Mouse (Mus musculus): ENCODE results near the gene Gzf1.

Gzf1 gene

GRCm38 (mm10) chr2:148680775-148681291 lies at the start of gene Gzf1:
Gene Gzf1, plus strand, starts transcription at chr2:148681023.
- DNase-seq (ENCODE audit: low spot score) = peak; percentile 97

- DNase-seq (ENCODE audit: low spot score) = no peak
Observed at GRCm38 (mm10) chr2:148631602-148632001, 49.2 kb upstream of the Gzf1 start.

DNA sequence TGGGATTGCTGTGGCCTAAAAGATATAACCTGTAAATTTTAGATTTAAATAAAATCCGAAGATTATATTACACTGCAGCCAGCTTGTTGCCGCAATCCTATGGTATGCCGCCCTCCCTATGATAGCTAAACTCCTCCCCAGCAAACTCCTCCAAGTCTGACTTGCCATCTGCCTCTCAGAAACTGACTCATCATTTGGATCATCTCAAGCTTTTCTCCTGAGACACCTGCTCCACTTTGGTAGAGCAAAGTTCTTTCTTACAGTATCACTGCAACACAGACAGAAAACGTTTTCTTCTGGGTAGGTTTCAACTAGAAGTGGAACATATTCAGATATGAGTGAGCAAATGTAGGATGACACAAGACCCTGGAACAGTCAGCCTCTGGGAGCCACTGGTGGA lies 46.4 kb upstream of the Gzf1 start:
- DNase-seq (ENCODE audit: low spot score) = no peak

DNA sequence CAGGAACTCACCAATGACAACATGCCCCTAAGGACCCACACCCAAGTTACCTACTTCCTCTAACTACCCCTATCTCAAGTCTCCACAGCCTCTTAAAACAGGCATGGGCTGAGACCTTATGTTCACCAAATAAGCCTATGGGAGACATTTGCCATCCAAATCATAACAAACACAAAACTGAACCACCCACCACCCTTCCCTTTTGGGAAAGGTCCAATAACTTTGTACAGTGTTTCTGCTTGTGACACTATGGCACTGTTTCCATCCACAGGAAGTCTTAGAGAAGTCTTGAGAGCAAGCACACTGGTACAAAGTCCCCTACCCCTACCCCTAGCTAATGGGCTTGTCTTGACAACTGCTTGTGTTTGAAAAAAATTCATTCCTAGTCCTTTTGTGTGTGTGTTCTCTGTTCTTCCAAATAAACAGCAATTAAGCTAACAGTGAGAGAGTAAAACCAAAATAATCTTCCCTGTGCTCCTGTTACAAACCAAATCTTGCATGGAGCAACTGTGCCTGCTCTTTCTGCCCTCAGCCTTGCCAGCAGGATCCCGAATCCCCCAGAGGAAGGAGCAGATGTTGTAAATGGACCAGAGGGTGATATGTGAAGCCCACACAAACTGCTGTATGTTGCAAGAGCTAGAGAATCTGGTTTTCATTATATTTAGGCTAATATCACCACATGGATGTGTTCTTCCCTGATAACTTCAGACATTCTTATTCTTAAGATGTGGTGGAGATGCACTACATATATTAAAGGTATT lies 38.0 kb upstream of the Gzf1 start:
- no peak for DNase-seq (ENCODE audit: low spot score)

DNA sequence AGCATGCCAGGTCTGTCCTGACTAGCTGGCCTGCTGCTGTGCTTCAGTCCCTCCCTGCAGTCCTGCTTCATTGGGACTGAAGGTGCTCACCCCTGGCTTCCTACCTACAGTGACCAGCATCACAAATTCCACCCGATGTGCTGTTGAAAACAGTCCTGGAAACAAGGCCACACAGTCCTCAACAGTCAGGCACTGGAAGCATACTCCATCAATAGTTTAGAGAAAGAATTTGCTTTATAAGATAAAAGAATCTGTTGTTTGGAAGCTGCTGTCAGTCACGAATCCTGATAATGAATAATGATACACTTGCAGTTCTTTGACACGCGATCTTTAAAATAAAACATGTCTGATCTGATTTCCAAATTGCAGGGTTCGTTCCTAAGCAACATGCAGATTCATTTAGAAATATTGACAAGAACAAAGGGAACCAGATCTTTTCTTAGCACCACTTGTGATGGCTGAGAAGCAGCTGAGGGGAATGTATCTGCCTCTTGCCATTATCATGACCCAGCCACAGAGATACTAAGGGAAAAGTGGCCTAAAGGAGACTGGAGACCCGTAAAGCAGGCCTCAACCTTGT lies 36.3 kb upstream of the Gzf1 start:
- DNase-seq (ENCODE audit: low spot score) = no peak

DNA sequence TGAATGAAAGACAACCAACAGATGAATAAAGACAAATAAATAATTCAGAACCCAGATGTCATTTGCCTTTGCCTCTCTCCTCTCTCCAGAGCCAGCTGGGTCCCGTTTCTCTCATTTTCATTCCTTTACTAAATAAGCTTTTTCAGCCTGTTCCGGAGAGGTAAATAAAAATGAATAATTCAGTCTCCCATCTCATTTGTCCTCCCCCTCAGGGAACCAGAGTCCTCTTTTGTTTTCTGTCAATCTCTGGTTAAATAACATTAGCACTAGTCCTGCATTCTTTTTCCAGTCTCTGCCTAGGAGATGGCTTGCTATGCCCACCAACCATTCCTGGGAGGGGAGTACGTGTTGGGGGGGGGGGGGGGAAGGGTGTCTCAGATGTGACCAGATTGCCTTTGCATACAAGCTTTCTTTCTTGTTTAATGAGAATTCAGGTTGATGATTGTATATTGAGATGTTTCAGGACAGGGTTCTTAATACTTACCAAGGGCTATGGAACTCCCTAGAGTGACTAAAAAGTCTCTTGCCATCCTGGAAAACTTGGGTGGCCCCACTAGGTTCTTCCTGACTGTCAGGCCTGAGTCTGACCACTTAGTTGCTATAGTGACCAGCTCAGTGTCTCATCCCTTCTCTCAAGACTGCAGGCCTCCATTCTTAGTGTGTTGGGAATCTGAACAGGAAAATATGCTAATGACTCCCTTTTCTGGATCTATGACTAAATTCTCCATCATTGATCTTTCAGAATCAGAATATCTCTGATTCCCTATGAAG lies 30.1 kb upstream of the Gzf1 start:
- no peak for DNase-seq (ENCODE audit: low spot score)

GRCm38 (mm10) chr2:148654961-148655360 lies 25.9 kb upstream of the Gzf1 start:
- DNase-seq (ENCODE audit: low spot score) = peak; percentile 38

DNA sequence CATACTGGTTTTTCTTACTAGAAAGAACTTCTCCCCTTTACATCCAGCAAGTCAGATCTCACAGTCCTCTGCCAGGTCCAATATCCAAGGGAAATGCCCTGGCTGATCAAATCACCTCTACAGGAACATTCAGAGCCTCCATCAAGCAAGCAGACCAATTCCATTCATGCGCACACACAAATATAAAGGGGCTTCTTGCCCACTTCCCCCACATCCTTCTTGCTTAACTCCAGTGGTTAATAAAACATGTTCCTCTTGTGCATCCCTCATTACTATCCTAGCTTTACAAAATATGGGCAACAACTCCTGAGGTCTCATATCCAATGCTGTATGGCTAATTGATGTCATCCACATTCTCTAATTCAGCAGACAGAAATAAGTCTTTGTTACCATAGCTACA lies 17.4 kb upstream of the Gzf1 start:
- DNase-seq (ENCODE audit: low spot score) = no peak

- peak; percentile 99 for DNase-seq (ENCODE audit: low spot score)
Observed at GRCm38 (mm10) chr2:148672199-148673096, 8.4 kb upstream of the Gzf1 start, which contains the start of gene Nxt1. Gene Nxt1, plus strand, starts transcription at chr2:148672601.

DNA sequence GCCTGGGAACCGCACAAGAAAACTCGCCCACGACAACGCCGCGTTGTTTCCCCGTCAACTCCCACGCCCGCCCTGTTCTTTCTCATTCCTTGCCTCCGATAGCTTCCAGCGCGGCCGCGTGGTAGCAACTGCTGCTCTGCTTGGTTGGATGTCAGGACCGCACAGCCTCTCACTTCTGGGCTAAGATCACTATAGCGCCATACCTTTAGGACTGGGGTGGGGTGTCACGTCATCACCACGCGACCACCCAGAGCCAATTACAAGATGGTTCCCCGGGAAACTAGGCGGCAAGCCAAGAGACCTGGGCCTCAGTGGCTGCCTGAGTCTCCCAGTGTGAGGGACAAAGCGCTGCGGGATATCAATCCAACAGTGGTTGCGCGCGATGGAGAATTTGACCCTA lies 3.0 kb upstream of the Gzf1 start:
- no peak for DNase-seq (ENCODE audit: low spot score)

DNA sequence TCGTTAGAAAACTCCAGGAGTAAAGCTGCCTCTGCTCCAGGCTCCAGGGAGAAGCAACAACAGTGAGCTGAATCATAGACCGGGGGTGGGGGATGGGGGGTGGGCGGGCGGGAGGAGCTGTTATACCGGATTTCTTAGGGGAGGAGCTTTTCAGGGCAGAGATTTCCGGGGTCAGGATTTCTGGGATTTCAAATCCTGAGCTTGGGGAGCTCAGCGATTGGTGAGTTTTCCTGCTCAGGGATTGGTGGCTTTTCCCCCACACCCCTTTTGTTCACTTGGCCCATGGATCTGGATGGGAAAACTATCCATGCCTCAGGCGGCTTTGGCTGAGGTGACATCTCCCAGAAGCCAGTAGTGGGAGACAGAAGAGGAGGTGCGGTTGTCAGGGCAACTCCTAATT lies 1.5 kb upstream of the Gzf1 start:
- DNase-seq (ENCODE audit: low spot score) = no peak

DNA sequence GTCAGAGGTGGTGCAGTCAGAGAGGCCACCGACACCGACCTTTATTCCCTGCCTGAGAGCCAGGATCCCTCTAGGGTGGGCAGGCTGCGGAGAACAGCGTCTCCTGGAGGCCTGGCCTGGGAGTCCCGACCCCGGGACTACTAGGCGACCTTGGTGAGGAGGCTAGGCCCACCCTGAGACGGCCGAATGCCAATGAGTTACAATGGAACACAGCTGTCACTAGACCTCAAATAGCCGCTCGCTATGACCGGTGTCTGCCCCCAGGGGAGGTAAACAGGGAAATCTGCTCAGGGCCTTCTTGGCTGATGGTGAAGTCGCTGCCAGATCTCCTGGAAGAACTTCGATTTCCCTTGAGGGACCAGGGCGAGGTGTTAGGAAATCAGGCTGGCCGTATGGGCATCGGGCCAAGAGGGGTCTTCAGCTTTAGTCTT lies 653 bp downstream of the Gzf1 start:
- peak; percentile 41 for DNase-seq (ENCODE audit: low spot score)

- no peak for DNase-seq (ENCODE audit: low spot score)
Observed at GRCm38 (mm10) chr2:148683031-148683430, 2.2 kb downstream of the Gzf1 start.

DNA sequence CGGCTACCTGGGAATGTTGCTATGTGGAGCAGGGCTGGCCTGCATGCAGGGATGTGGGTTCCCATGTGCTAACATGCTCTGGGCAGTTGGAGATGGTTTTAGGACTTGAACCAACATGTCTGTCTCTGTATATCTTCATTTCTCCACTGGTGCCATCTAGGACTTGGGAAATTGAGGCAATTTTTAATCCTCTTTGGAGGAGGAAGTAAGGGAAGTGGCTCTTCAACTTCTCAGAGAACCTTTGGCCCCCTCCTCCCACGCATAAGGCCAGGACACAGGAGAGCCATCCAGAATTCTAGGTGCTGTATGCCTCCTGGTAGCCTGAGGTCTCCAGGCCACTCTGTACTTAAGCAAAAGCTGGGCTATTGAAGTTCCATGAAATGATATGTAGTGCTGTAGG lies 4.1 kb downstream of the Gzf1 start:
- no peak for DNase-seq (ENCODE audit: low spot score)

GRCm38 (mm10) chr2:148685709-148686108 lies 4.9 kb downstream of the Gzf1 start:
- no peak for DNase-seq (ENCODE audit: low spot score)

GRCm38 (mm10) chr2:148686862-148687261 lies 6.0 kb downstream of the Gzf1 start:
- no peak for DNase-seq (ENCODE audit: low spot score)

- DNase-seq (ENCODE audit: low spot score) = no peak
Observed at GRCm38 (mm10) chr2:148687971-148688370, 7.1 kb downstream of the Gzf1 start.

DNA sequence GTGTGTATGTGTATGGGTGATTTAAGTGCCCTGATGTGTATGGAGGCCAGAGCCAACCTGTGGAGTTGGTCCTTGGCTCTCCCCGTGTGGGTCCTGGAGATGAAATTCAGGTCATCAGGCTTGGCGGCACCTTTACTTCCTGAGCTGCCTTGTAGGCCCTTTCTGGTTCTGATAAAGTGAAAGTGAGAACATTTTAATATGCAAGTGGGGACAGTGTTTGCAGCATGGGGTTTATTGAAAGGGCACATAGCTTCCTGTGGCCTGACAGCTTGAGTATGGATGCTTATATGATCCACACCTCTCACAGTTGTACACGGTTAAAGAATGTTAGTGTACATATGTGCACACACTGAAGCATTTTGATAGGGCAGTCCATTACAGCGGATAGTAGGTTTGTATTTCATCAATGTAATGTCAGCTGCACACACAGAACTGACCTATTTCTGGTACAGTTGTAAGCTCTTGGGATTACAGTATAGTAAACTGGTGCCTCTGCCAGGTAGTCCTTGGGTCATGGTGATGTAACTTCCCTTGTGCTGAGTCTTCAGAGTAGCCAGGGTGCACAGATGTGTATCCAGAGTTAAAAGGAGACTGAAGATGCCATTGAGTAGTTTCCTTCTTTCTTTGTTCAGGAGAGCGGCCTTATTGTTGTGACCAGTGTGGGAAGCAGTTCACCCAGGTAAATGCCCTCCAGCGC lies 8.8 kb downstream of the Gzf1 start:
- no peak for DNase-seq (ENCODE audit: low spot score)

DNA sequence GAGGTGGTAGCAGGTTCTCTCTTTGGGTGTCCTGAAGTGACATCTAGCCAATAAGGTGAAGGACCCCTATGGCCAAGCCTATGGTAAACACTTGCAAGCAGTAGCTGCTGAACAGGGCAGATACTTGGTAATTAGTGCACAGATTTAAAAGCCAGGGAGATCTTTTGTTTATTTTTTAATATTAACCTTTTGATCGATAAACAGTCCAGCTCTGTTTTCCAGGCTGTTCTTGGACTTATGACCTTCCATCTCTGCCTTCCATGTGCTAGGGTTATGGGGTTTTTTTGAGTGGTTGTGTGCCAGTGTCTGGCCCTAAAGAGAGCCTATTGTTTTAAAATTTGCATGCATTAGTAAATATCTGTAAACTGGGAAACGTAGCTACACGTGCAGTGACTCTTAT lies 9.5 kb downstream of the Gzf1 start:
- DNase-seq (ENCODE audit: low spot score) = no peak

DNA sequence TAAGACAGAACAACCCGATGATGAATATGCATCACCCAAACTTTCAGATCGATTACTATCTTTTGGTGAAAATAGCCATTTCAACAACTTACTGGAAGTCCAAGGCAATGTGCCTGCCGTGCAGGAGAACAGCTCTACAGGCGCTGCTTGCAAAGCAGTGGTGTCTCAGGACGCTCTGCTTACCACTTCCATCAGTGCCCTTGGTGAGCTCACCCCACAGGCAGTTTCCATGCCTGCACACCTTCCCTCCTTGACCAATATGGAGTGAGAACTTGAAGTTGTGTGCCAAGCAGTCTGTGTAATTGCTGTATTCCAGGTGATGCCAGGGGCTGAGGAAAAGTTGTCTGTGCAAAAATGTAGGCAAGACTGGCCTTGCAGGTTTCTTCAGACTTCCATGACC lies 10.0 kb downstream of the Gzf1 start:
- no peak for DNase-seq (ENCODE audit: low spot score)

- no peak for DNase-seq (ENCODE audit: low spot score)
Observed at GRCm38 (mm10) chr2:148698571-148698970, 17.7 kb downstream of the Gzf1 start.
